Mouse (Mus musculus) embryonic facial prominence, embryonic 15.5 days (tissue): Measurements from ENCODE around the gene Ucp1. TPM values are rescaled to one million over a fixed set of nuclear protein-coding genes. Genes with fewer than 3 reads are reported as not detected.

ENCODE experiments used
- ATAC-seq: fragments of 200-750 bp; cut with Nextera tagmentation; 2 replicates; pipeline ENCODE4 v1.8.0; 2017; ENCODE audit warnings: low read depth, moderate TSS enrichment; ENCODE audit not compliant: insufficient number of reproducible peaks, low FRiP score, low TSS enrichment
- H3K27ac ChIP-seq: fragments of 300-500 bp; sonication (generic); replicated peaks from 2 replicates; pipeline ENCODE4 v1.5.1; 2015; ENCODE audit warnings: mild to moderate bottlenecking, inconsistent platforms
- H3K27me3 ChIP-seq: fragments of 300-500 bp; sonication (generic); 2 replicates; pipeline ENCODE4 v1.6.1; 2015; ENCODE audit warnings: inconsistent platforms
- H3K36me3 ChIP-seq: fragments of 300-500 bp; sonication (generic); 2 replicates; pipeline ENCODE4 v1.6.1; 2015; ENCODE audit warnings: mild to moderate bottlenecking, inconsistent platforms
- H3K4me1 ChIP-seq: fragments of 300-500 bp; sonication (generic); 2 replicates; pipeline ENCODE4 v1.6.1; 2015; ENCODE audit warnings: inconsistent platforms
- H3K4me2 ChIP-seq: fragments of 300-500 bp; sonication (generic); replicated peaks from 2 replicates; pipeline ENCODE4 v1.6.1; 2015; ENCODE audit warnings: mild to moderate bottlenecking, inconsistent platforms
- H3K4me3 ChIP-seq: fragments of 300-500 bp; sonication (generic); replicated peaks from 2 replicates; pipeline ENCODE4 v1.5.1; 2015; ENCODE audit warnings: mild to moderate bottlenecking, inconsistent platforms
- H3K9ac ChIP-seq: fragments of 300-500 bp; sonication (generic); 2 replicates; pipeline ENCODE4 v1.6.1; 2015; ENCODE audit warnings: inconsistent platforms
- H3K9me3 ChIP-seq: fragments of 300-500 bp; sonication (generic); replicated peaks from 2 replicates; pipeline ENCODE4 v1.6.1; 2016; ENCODE audit warnings: inconsistent platforms
- WGBS: fragments of 180-500 bp; shearing (Covaris S2); methylation state at CpG from one replicate; pipeline ENCODE4 v1.1.7; 2015; 5-methylcytosine and 5-hydroxymethylcytosine counted together
- polyA plus RNA-seq: library from polyadenylated mRNA; unstranded; fragments of >200 nt; fragmentation: Nextera tagmentation; extraction: Ambion mirVana; gene quantifications from 2 replicates; pipeline ENCODE4 v1.2.1, GENCODE M21; 2015

Gene Ucp1
- polyA plus RNA-seq, result 0.13 TPM in 1 of 2 replicates, not detected in the other

DNA sequence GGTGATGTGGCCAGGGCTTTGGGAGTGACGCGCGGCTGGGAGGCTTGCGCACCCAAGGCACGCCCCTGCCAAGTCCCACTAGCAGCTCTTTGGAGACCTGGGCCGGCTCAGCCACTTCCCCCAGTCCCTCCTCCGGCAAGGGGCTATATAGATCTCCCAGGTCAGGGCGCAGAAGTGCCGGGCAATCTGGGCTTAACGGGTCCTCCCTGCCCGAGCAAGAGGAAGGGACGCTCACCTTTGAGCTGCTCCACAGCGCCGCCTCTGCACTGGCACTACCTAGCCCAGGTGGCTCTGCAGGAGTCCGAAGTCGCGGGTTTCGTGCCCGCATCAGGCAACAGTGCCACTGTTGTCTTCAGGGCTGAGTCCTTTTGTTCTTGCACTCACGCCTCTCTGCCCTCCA lies at the start of gene Ucp1:
Gene Ucp1, plus strand, starts transcription at position 177 of the 400 bp plus-strand sequence.
- Histone ChIP-seq H3K27ac (no peak within 1 kb of the TSS), H3K9ac (no peak within 1 kb of the TSS)

DNA sequence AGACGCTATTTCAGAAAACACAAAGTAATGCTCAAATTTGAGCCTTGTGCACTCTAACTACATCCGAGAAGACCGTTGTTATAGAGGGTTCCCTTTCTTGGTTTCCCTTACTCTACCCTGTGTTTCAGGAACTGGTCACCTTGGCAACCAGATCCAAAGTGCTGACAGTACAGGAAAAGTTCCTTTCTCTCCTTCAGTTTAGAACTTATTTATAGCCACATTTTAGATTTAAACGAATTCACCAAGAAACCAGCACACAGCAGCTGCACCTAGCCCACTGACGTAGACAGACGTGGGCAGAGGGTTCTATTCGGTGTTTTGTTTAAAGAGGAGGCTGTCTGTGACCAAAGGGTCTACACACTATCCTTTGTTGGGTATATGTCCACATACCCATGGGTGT lies 46.0 kb upstream of the Ucp1 start:
- no peaks in the 10 kb centered on the region for H3K9me3 ChIP-seq
- no peak for ATAC-seq
- no peak overlapping the region for H3K4me2 ChIP-seq
- H3K27ac ChIP-seq, result no peak overlapping the region
- H3K36me3 ChIP-seq, result no peaks in the 10 kb centered on the region
- H3K27me3 ChIP-seq, result no peaks in the 10 kb centered on the region
- no peak overlapping the region for H3K4me3 ChIP-seq
- whole genome bisulfite sequencing, result 85% methylated on average over 7 of the region's 7 CpGs
- H3K4me1 ChIP-seq, result no peaks in the 10 kb centered on the region
- H3K9ac ChIP-seq, result no peak overlapping the region

More for the DNA sequence above, at the start of gene Ucp1:
- peak within 1 kb of the TSS; percentile 30 for H3K4me3 ChIP-seq
- no peak for ATAC-seq
- H3K4me1 ChIP-seq, result peaks cover 5% of the 10 kb centered on the region
- H3K4me2 ChIP-seq, result peak within 1 kb of the TSS; percentile 52
- peaks cover 20% of the 10 kb centered on the region for H3K27me3 ChIP-seq
- WGBS, result 2% methylated on average over 19 of the region's 20 CpGs
- no peaks in the 10 kb centered on the region for H3K9me3 ChIP-seq
- no peaks in the 10 kb centered on the region for H3K36me3 ChIP-seq

DNA sequence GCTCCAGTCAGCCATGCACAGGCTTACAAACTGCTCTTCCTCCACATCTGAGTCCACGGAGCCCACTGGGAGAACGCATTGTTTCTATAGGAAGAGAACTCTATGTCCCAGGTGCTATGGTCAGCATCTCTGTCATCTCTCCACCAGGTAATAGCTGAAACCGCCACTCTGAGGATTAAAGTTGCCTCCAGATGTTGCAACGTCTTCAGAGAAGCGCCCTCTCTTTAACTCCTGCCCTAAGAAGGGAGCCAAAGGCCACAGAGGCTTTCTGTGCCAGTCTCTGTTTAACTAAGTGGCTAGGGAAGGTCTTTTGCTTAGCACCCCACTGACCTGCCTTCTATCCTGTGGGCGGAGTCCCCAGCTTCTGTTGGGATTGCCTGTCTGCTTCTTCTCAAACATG lies 39.3 kb upstream of the Ucp1 start:
- Histone ChIP-seq H3K4me2 (no peak overlapping the region), H3K9me3 (no peaks in the 10 kb centered on the region), H3K9ac (no peak overlapping the region), H3K27me3 (no peaks in the 10 kb centered on the region), H3K4me3 (no peak overlapping the region), H3K27ac (no peak overlapping the region), H3K36me3 (no peaks in the 10 kb centered on the region), H3K4me1 (no peaks in the 10 kb centered on the region)
- no peak for ATAC-seq
- 78% methylated on average over 6 of the region's 6 CpGs for WGBS

GRCm38 (mm10) chr8:83251362-83252246 lies 38.5 kb upstream of the Ucp1 start:
- Histone ChIP-seq H3K27ac (no peak overlapping the region), H3K9ac (no peak overlapping the region), H3K27me3 (no peaks in the 10 kb centered on the region), H3K4me1 (no peaks in the 10 kb centered on the region), H3K36me3 (no peaks in the 10 kb centered on the region), H3K9me3 (no peaks in the 10 kb centered on the region), H3K4me2 (no peak overlapping the region), H3K4me3 (no peak overlapping the region)
- no peak for ATAC-seq
- 45% methylated on average over 14 of the region's 14 CpGs for WGBS

GRCm38 (mm10) chr8:83252791-83253190 lies 37.4 kb upstream of the Ucp1 start:
- no peak overlapping the region for H3K9ac ChIP-seq
- no peaks in the 10 kb centered on the region for H3K4me1 ChIP-seq
- no peak for ATAC-seq
- WGBS, result 68% methylated on average over 5 of the region's 5 CpGs
- no peak overlapping the region for H3K27ac ChIP-seq
- no peak overlapping the region for H3K4me2 ChIP-seq
- H3K9me3 ChIP-seq, result no peaks in the 10 kb centered on the region
- no peak overlapping the region for H3K4me3 ChIP-seq
- H3K36me3 ChIP-seq, result no peaks in the 10 kb centered on the region
- H3K27me3 ChIP-seq, result no peaks in the 10 kb centered on the region

GRCm38 (mm10) chr8:83257631-83258030 lies 32.5 kb upstream of the Ucp1 start:
- Histone ChIP-seq H3K9me3 (no peaks in the 10 kb centered on the region), H3K9ac (no peak overlapping the region), H3K4me3 (no peak overlapping the region), H3K27ac (no peak overlapping the region), H3K4me2 (no peak overlapping the region), H3K36me3 (no peaks in the 10 kb centered on the region), H3K27me3 (no peaks in the 10 kb centered on the region), H3K4me1 (no peaks in the 10 kb centered on the region)
- ATAC-seq, result no peak
- 97% methylated on average over 5 of the region's 5 CpGs for WGBS

- Histone ChIP-seq H3K4me1 (no peaks in the 10 kb centered on the region), H3K36me3 (no peaks in the 10 kb centered on the region), H3K27ac (no peak overlapping the region), H3K9ac (no peak overlapping the region), H3K9me3 (no peaks in the 10 kb centered on the region), H3K27me3 (no peaks in the 10 kb centered on the region), H3K4me3 (no peak overlapping the region), H3K4me2 (no peak overlapping the region)
- ATAC-seq, result peak; percentile 70
- WGBS, result 68% methylated on average over 16 of the region's 16 CpGs
Observed at GRCm38 (mm10) chr8:83260418-83261215, 29.5 kb upstream of the Ucp1 start.

DNA sequence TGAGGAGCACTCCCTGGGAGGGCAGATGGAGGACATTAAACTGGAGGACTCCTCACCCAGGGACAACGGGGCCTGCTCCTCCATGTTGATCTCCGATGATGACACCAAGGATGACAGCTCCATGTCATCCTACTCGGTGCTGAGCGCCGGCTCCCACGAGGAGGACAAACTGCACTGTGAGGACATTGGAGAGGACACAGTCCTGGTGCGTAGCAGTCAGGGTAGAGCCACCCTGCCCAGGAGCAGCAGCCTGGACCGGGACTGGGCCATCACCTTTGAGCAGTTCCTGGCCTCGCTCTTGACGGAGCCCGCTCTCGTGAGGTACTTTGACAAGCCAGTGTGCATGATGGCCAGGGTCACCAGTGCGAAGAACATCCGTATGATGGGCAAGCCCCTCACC lies 19.0 kb upstream of the Ucp1 start:
- H3K4me1 ChIP-seq, result no peaks in the 10 kb centered on the region
- no peak for ATAC-seq
- H3K9me3 ChIP-seq, result no peaks in the 10 kb centered on the region
- H3K4me3 ChIP-seq, result no peak overlapping the region
- no peak overlapping the region for H3K4me2 ChIP-seq
- no peaks in the 10 kb centered on the region for H3K27me3 ChIP-seq
- H3K36me3 ChIP-seq, result peaks cover 3% of the 10 kb centered on the region; the same call in 1 of the 2 replicates
- H3K9ac ChIP-seq, result no peak overlapping the region
- H3K27ac ChIP-seq, result no peak overlapping the region
- 93% methylated on average over 14 of the region's 14 CpGs for WGBS

DNA sequence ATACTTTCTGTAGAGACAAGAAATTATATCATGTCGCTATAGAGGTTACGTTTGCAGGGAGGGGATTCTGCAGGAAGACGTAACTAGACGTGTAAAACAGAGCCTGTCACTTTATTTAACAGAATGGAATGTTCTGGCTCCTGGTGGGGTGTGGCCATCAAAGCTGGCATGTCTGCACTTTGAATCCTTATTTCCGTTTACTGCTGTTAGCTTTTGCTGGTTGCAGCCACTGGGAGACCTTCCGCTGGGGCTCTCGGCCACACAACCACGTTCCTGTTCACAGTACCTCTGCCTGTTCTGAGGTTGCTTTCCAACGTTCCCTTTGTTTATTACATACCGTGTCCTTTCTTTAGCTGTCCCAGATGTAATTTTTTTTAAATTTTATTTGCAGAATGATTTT lies 17.7 kb upstream of the Ucp1 start:
- no peak overlapping the region for H3K9ac ChIP-seq
- no peaks in the 10 kb centered on the region for H3K4me1 ChIP-seq
- ATAC-seq, result no peak
- H3K36me3 ChIP-seq, result 0 out of 2 replicates have a peak, but pooled peaks cover 3% of the 10 kb centered on the region
- no peak overlapping the region for H3K4me2 ChIP-seq
- 60% methylated on average over 10 of the region's 10 CpGs for WGBS
- H3K9me3 ChIP-seq, result no peaks in the 10 kb centered on the region
- H3K27me3 ChIP-seq, result no peaks in the 10 kb centered on the region
- H3K27ac ChIP-seq, result no peak overlapping the region
- H3K4me3 ChIP-seq, result no peak overlapping the region

DNA sequence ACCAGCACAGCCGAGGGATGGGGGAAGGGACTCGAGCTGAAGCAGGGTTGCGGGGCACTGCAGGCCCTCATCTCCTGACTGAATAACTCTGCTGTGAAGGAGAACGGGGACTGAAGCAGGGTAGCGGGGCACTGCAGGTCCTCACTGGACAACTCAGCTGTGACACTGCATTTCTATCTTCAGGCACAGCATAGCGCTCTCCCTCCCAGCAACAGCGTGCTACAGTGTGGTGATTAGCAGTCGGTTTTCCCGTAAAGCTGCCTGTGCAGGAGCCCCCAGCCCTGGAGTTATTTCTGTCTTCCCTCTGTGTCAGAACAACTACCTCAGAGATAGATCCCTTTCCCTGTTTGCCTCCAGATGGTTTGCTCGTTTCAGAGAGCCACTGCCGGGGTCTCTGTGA lies 15.7 kb upstream of the Ucp1 start:
- H3K9me3 ChIP-seq, result no peaks in the 10 kb centered on the region
- H3K4me2 ChIP-seq, result no peak overlapping the region
- peak; percentile 29; the same call in 1 of the 2 replicates for ATAC-seq
- 0 out of 2 replicates have a peak, but pooled peaks cover 3% of the 10 kb centered on the region for H3K36me3 ChIP-seq
- H3K4me3 ChIP-seq, result no peak overlapping the region
- H3K9ac ChIP-seq, result no peak overlapping the region
- H3K4me1 ChIP-seq, result no peaks in the 10 kb centered on the region
- H3K27ac ChIP-seq, result no peak overlapping the region
- no peaks in the 10 kb centered on the region for H3K27me3 ChIP-seq
- WGBS, result 48% methylated on average over 11 of the region's 11 CpGs

- Histone ChIP-seq H3K9me3 (no peaks in the 10 kb centered on the region), H3K4me2 (no peak overlapping the region), H3K9ac (no peak overlapping the region), H3K4me3 (no peak overlapping the region), H3K36me3 (no peaks in the 10 kb centered on the region), H3K27me3 (no peaks in the 10 kb centered on the region), H3K4me1 (no peaks in the 10 kb centered on the region), H3K27ac (no peak overlapping the region)
- ATAC-seq, result no peak
- WGBS, result 72% methylated on average over 6 of the region's 6 CpGs
Observed at GRCm38 (mm10) chr8:83278431-83278830, 11.7 kb upstream of the Ucp1 start.
